Mouse (Mus musculus) CH12.LX (cell line): ENCODE measurements around the gene Btbd6. TPM values are rescaled to one million over a fixed set of nuclear protein-coding genes. Genes with fewer than 3 reads are reported as not detected.

Experiments
- DNase-seq: peaks from one replicate; pipeline ENCODE4 v3.0.0-alpha.2; 2013; ENCODE audit errors: extremely low read depth
- H3K27ac ChIP-seq: 2 replicates; pipeline ENCODE4 v1.5.1; 2012; ENCODE audit warnings: low read depth, mild to moderate bottlenecking, control low read depth, moderate library complexity; ENCODE audit not compliant: insufficient read depth
- H3K27me3 ChIP-seq: replicated peaks from 2 replicates; pipeline ENCODE3; 2012; ENCODE audit warnings: inconsistent platforms
- H3K36me3 ChIP-seq, 2 experiments: replicated peaks in 1 of 2; 2 replicates each; pipeline versions ENCODE3 to v1.6.1; 2012; ENCODE audit warnings: inconsistent platforms in 1 of 2, low read length in 1 of 2, mild to moderate bottlenecking in 1 of 2, mixed read lengths in 1 of 2, moderate library complexity in 1 of 2; ENCODE audit not compliant: control insufficient read depth in 1 of 2, insufficient read depth in 1 of 2
- H3K4me1 ChIP-seq, 2 experiments: 2 replicates each; pipeline ENCODE4 v1.6.1; 2012; ENCODE audit warnings: inconsistent platforms in 1 of 2, moderate library complexity in 1 of 2; ENCODE audit not compliant: insufficient read depth in 2 of 2, control insufficient read depth in 1 of 2
- H3K4me2 ChIP-seq: 2 replicates; pipeline ENCODE4 v1.6.1; 2012; ENCODE audit warnings: low read depth, mild to moderate bottlenecking, control low read depth; ENCODE audit not compliant: poor library complexity, insufficient read depth, severe bottlenecking
- H3K4me3 ChIP-seq, 3 experiments: fragments of 150-350 bp in 1 of 3; sonication (generic) in 1 of 3; replicated peaks in 1 of 3; 2 replicates each; pipeline versions ENCODE3 to v1.5.1; 2011 to 2012; ENCODE audit warnings: low read depth in 2 of 3, low read length in 2 of 3, mild to moderate bottlenecking in 2 of 3, moderate library complexity in 2 of 3, control low read depth in 1 of 3, improper control_type of control experiment in 1 of 3, inconsistent platforms in 1 of 3, mixed read lengths in 1 of 3; ENCODE audit not compliant: poor library complexity in 1 of 3
- H3K79me2 ChIP-seq: replicated peaks from 2 replicates; pipeline ENCODE4 v1.6.1; 2012; ENCODE audit warnings: mild to moderate bottlenecking, moderate library complexity; ENCODE audit not compliant: control insufficient read depth, poor library complexity, insufficient read depth, severe bottlenecking; ENCODE audit errors: extremely low read depth
- H3K9ac ChIP-seq: 2 replicates; pipeline ENCODE4 v1.6.1; 2012; ENCODE audit warnings: low read depth, mild to moderate bottlenecking, control low read depth, moderate library complexity; ENCODE audit not compliant: insufficient read depth
- H3K9me3 ChIP-seq: replicated peaks from 2 replicates; pipeline ENCODE3; 2012; ENCODE audit warnings: low read length, inconsistent platforms, mixed read lengths
- CHD1 ChIP-seq: IDR thresholded peaks from 2 replicates; pipeline ENCODE4 v1.6.1; 2012; ENCODE audit warnings: low read depth, low read length, improper control_type of control experiment, inconsistent platforms
- CTCF ChIP-seq, 2 experiments: IDR thresholded peaks in 1 of 2; conservative IDR thresholded peaks in 1 of 2; 2 replicates each; pipeline ENCODE4 v1.5.1; 2011 to 2012; ENCODE audit warnings: low read depth in 2 of 2, low read length in 2 of 2, improper control_type of control experiment in 1 of 2, inconsistent platforms in 1 of 2, mild to moderate bottlenecking in 1 of 2, moderate library complexity in 1 of 2
- EP300 ChIP-seq: IDR thresholded peaks from 2 replicates; pipeline ENCODE4 v1.6.1; 2011; ENCODE audit warnings: low read length, improper control_type of control experiment
- ETS1 ChIP-seq: conservative IDR thresholded peaks from 2 replicates; pipeline ENCODE4 v1.6.1; 2012; ENCODE audit warnings: low read depth, mild to moderate bottlenecking, inconsistent platforms, low read length, improper control_type of control experiment, moderate library complexity
- JUND ChIP-seq: conservative IDR thresholded peaks from 2 replicates; pipeline ENCODE4 v1.6.1; 2011; ENCODE audit warnings: low read depth, low read length, improper control_type of control experiment
- MAFK ChIP-seq: IDR thresholded peaks from 2 replicates; pipeline ENCODE4 v1.6.1; 2011; ENCODE audit warnings: low read length, improper control_type of control experiment; ENCODE audit not compliant: insufficient replicate concordance
- MAZ ChIP-seq: IDR thresholded peaks from 2 replicates; pipeline ENCODE4 v1.6.1; 2012; ENCODE audit warnings: low read depth, mild to moderate bottlenecking, inconsistent platforms, low read length, improper control_type of control experiment, moderate library complexity
- MXI1 ChIP-seq: IDR thresholded peaks from 2 replicates; pipeline ENCODE4 v1.6.1; 2011; ENCODE audit warnings: mild to moderate bottlenecking, low read depth, low read length, improper control_type of control experiment
- MYC ChIP-seq: IDR thresholded peaks from 2 replicates; pipeline ENCODE4 v1.6.1; 2011; ENCODE audit warnings: low read depth, mild to moderate bottlenecking, improper control_type of control experiment, low read length
- NRF1 ChIP-seq: IDR thresholded peaks from 2 replicates; pipeline ENCODE4 v1.6.1; 2014; ENCODE audit warnings: low read depth, mild to moderate bottlenecking, inconsistent platforms, low read length, improper control_type of control experiment, moderate library complexity
- PAX5 ChIP-seq: IDR thresholded peaks from 2 replicates; pipeline ENCODE4 v1.6.1; 2012; ENCODE audit warnings: low read length, inconsistent platforms, mixed read lengths
- POLR2A ChIP-seq: IDR thresholded peaks from 2 replicates; pipeline ENCODE4 v1.6.1; 2011; ENCODE audit warnings: low read depth, mild to moderate bottlenecking, improper control_type of control experiment, low read length
- TCF12 ChIP-seq: IDR thresholded peaks from 2 replicates; pipeline ENCODE4 v1.6.1; 2014; ENCODE audit warnings: low read depth, mild to moderate bottlenecking, inconsistent platforms, low read length, improper control_type of control experiment
- UBTF ChIP-seq: IDR thresholded peaks from 2 replicates; pipeline ENCODE4 v1.6.1; 2012; ENCODE audit warnings: low read depth, mild to moderate bottlenecking, inconsistent platforms, low read length, improper control_type of control experiment, moderate library complexity
- ZKSCAN1 ChIP-seq: IDR thresholded peaks from 2 replicates; pipeline ENCODE4 v1.6.1; 2012; ENCODE audit warnings: low read depth, inconsistent platforms, low read length, improper control_type of control experiment, borderline replicate concordance
- ZMIZ1 ChIP-seq: IDR thresholded peaks from 2 replicates; pipeline ENCODE4 v1.6.1; 2012; ENCODE audit warnings: low read depth, mild to moderate bottlenecking, inconsistent platforms, low read length, improper control_type of control experiment
- dilution Hi-C: fragments of 300-500 bp; cut with MboI; formaldehyde crosslinking; loops from 2 replicates; pipeline ENCODE4 v1.14.3; 2020; ENCODE audit warnings: low sequenced_read_pairs; ENCODE audit not compliant: extremely low pct_unique_long_range_greater_than_20kb, extremely low pct_ligation_motif_present
- in situ Hi-C: fragments of 300-500 bp; cut with MboI; formaldehyde crosslinking; loops from 3 replicates; pipeline ENCODE4 v1.14.3; 2019; ENCODE audit warnings: low sequenced_read_pairs, low pct_ligation_motif_present, low pct_unique_long_range_greater_than_20kb, mixed read lengths
- polyA plus RNA-seq: library from polyadenylated mRNA; unstranded; fragments of >175 nt; gene quantifications from 2 replicates; pipeline ENCODE4 v1.2.1, GENCODE M21; 2012; ENCODE audit warnings: low read depth; ENCODE audit not compliant: insufficient read length
- total RNA-seq, 2 experiments: library from RNA; depleted of rRNA; stranded (reverse); fragments of 300-350 nt in 1 of 2; fragments of >200 nt in 1 of 2; gene quantifications; 2 replicates each; pipeline ENCODE4 v1.2.3; 2012 to 2014

Btbd6 gene
- total and polyA plus RNA-seq, 3 experiments, result 5.6 to 11.9 (median 9.9) TPM

DNA sequence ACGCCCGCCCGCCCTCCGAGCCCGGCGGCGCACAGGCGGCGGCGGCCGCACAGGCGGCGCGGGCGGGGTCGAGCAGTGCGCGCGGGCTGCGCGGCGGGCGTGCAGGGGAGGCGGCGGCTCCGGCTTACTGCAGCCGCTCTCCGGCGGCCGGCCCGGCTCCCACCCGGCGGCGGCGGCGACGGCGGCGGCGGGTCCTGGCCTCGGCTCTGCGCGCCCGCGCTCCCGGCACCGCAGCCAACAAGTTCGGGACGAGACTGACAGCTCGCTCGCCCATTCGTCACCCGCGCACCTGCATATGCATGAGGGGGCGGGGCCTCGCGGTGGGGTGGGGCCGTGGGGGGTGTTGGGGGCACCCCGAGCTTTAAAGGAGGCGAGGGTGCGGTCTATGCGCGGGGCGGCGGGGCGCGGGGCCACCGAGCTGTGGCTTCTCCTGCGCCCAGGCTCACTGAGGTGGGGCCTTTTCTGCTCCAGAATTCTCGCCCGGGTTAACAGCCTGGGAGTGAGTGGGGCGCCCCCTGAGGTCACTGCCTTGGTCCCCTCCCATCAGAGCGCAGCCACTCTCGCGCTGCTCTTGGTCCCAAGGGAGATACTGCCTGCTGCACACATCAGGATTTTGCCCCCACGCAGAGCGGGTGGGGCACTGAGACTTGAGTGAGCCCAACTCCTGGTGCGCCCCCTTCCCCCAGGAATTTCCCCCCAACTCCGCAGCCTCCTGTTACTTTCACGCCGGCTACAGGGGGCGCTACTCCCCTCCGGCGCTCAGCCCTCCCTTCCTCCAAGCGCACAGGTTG, 46.5 kb upstream of the Btbd6 start, which contains the start of gene Jag2:
Gene Jag2 (minus strand): TSS at position 215 of the 791 bp plus-strand sequence.
- Histone ChIP-seq H3K27me3 (peaks cover 48% of the 10 kb centered on the region), H3K4me1 (peaks cover 10 to 17% of the 10 kb centered on the region in 2 experiments), H3K27ac (no peak within 1 kb of the TSS), H3K36me3 (peaks cover 0 to 2% of the 10 kb centered on the region in 2 experiments), H3K9ac (no peak within 1 kb of the TSS; the same call in 1 of the 2 replicates), H3K79me2 (no peaks in the 10 kb centered on the region), H3K9me3 (peaks cover 12% of the 10 kb centered on the region), H3K4me3 (peak within 1 kb of the TSS in 1 of 3 experiments; percentile 52), H3K4me2 (peak within 1 kb of the TSS; percentile 87)
- in situ Hi-C loops (no loop called here), dilution Hi-C loops (no loop called here)
- TF ChIP-seq NRF1 (0 out of 2 replicates have a peak, but pooled peaks have one; percentile 22), CTCF (conservative IDR thresholded peaks at IDR 0.05 in 1 of 2, IDR thresholded peaks at IDR 0.05 in 1 of 2; ENCODE audit: low read depth in 2 of 2, low read length in 2 of 2) (peak in 1 of 2 experiments; percentile 58; a peak in 2 of 4 replicates), POLR2A (no peak), MAZ (peak; percentile 55; the same call in 1 of the 2 replicates)
- no peak for DNase-seq

DNA sequence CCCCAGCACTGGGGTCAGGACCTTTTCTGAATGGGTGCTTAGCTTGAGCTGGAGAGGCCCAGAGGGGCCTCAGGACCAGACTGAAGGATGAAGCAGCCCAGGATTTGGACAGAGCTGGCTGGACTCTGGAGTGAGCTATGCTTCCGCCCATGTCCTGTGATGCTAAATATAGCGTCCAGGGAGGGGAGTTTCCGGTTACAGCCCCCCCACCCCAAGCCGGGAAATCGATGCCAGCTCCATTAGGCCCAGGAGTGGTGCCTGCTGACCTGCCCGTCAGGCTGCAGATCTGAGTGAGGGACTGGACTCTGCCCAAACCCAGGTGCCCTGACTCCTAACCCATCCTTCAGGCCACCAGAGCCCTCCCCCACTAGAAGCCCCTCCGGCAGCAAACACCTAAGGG, 43.6 kb upstream of the Btbd6 start:
- Histone ChIP-seq H3K9me3 (peaks cover 12% of the 10 kb centered on the region), H3K79me2 (no peaks in the 10 kb centered on the region), H3K27ac (no peak overlapping the region), H3K4me2 (no peak overlapping the region), H3K36me3 (peaks cover 0 to 4% of the 10 kb centered on the region in 2 experiments), H3K9ac (no peak overlapping the region), H3K27me3 (peaks cover 26% of the 10 kb centered on the region), H3K4me3 (no peak overlapping the region), H3K4me1 (peaks cover 10 to 17% of the 10 kb centered on the region in 2 experiments)
- in situ Hi-C loops, result no loop called here
- TF ChIP-seq PAX5 (no peak), UBTF (no peak), CHD1 (no peak), MYC (no peak), MXI1 (no peak), TCF12 (no peak), EP300 (no peak), NRF1 (no peak), ZMIZ1 (no peak), JUND (no peak), ZKSCAN1 (no peak), ETS1 (no peak), MAFK (no peak)
- dilution Hi-C loops, result no loop called here
- DNase-seq, result no peak
